8 mouse cellular contexts compared by ENCODE assay signal in the genomic region with DNA sequence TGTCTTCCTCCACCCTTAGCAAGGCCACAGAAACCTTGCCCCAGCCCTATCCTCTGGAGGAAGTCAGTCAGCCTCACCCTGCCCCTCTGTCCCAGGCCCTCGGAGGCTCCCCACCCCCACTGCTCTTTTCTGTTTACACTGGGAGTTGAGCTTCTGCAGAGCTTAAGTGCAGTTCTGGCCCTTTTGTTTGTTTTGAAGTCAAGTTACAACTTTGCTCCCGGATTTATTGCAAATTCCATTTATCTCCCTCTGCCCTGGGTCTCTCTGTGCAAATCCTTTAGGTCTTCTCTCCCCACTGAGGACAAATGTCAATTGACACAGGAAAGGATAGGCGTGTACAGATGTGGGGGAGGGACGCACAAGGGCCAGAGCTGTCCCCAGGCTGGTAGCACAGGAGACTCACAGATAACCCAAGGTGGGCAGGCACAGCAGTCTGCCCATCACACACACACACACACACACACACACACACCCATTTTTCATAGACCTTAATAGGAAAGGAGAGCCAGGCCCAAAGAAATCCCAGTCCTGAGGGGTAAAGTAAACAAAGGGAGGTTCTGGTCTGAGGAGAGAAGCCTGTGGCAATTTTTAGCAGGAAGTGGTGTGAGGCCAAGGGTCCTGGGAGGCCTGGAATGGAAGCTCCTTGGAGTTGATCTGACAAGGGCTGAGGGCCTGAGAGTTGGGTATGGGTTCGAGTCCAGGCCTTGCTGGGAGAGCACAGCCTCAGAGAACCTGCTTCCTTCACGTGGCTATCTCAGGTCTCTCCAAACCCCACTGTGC.
A peak's percentile ranks its signal among the peaks of the same experiment; 100 is the strongest.
DNase-seq lines count a peak whose midpoint lies in the region; ATAC-seq and TF ChIP-seq lines count a peak whose summit lies in the region.

No protein-coding gene starts in this region.

- no peaks in the 10 kb centered on the region for H3K9me3 ChIP-seq in neural tube, embryonic 11.5 days (ENCODE audit: control insufficient read depth, low read length)
- H3K9me3 ChIP-seq in forebrain, embryonic 13.5 days (replicated peaks), result no peaks in the 10 kb centered on the region
- no peaks in the 10 kb centered on the region for H3K9me3 ChIP-seq in hindbrain, embryonic 16.5 days (ENCODE audit: control insufficient read depth, low read length)
- H3K9me3 ChIP-seq in neural tube, embryonic 12.5 days, result no peaks in the 10 kb centered on the region

- no peak for TF ChIP-seq CTCF in liver, adult 2 months (IDR thresholded peaks at IDR 0.05; ENCODE audit: low read depth, low read length)

- WGBS in neural tube, embryonic 11.5 days, result 20% methylated on average over 6 of the region's 6 CpGs
- WGBS in forebrain, embryonic 13.5 days, result 30% methylated on average over 6 of the region's 6 CpGs
- 25% methylated on average over 6 of the region's 6 CpGs for WGBS in hindbrain, embryonic 16.5 days
- WGBS in liver, adult 2 months, result 33% methylated on average over 6 of the region's 6 CpGs
- 19% methylated on average over 6 of the region's 6 CpGs for WGBS in neural tube, embryonic 12.5 days

- no peak for TF ChIP-seq POLR2A in liver, adult 2 months (IDR thresholded peaks at IDR 0.05; ENCODE audit: extremely low read depth, insufficient read depth, low read length)

- no peak for ATAC-seq in neural tube, embryonic 11.5 days (ENCODE audit: insufficient read depth, low FRiP score, low TSS enrichment)
- ATAC-seq in forebrain, embryonic 13.5 days, result no peak
- ATAC-seq in hindbrain, embryonic 16.5 days, result no peak
- no peak for ATAC-seq in neural tube, embryonic 12.5 days (ENCODE audit: low FRiP score, low read depth)

- no peak overlapping the region for H3K9ac ChIP-seq in neural tube, embryonic 11.5 days (ENCODE audit: low read length)
- no peak overlapping the region for H3K9ac ChIP-seq in forebrain, embryonic 13.5 days
- H3K9ac ChIP-seq in hindbrain, embryonic 16.5 days (ENCODE audit: low read depth, low read length), result no peak overlapping the region
- no peak overlapping the region for H3K9ac ChIP-seq in liver, adult 2 months (ENCODE audit: low read depth, low read length)
- no peak overlapping the region for H3K9ac ChIP-seq in neural tube, embryonic 12.5 days

- peaks cover 10% of the 10 kb centered on the region for H3K4me1 ChIP-seq in neural tube, embryonic 11.5 days (ENCODE audit: control insufficient read depth, insufficient read depth, low read length)
- peaks cover 15% of the 10 kb centered on the region for H3K4me1 ChIP-seq in forebrain, embryonic 13.5 days
- peaks cover 5% of the 10 kb centered on the region for H3K4me1 ChIP-seq in hindbrain, embryonic 16.5 days (ENCODE audit: control insufficient read depth, insufficient read depth, low read depth, low read length)
- peaks cover 7% of the 10 kb centered on the region for H3K4me1 ChIP-seq in liver, adult 2 months (ENCODE audit: control insufficient read depth, insufficient read depth, low read length)
- peaks cover 26% of the 10 kb centered on the region for H3K4me1 ChIP-seq in neural tube, embryonic 12.5 days

- no peak overlapping the region for H3K4me2 ChIP-seq in neural tube, embryonic 11.5 days (ENCODE audit: low read depth)
- no peak overlapping the region for H3K4me2 ChIP-seq in forebrain, embryonic 13.5 days
- no peak overlapping the region for H3K4me2 ChIP-seq in hindbrain, embryonic 16.5 days (ENCODE audit: low read length)
- no peak overlapping the region for H3K4me2 ChIP-seq in neural tube, embryonic 12.5 days (replicated peaks)

- no peaks in the 10 kb centered on the region for H3K79me2 ChIP-seq in liver, adult 2 months (ENCODE audit: control insufficient read depth, insufficient read depth, low read length)

- intact Hi-C loops in left cerebral cortex, postnatal 25 days (cut with DNase I), result no loop called here

- no peak overlapping the region for H3K4me3 ChIP-seq in neural tube, embryonic 11.5 days (ENCODE audit: low read depth, low read length)
- no peak overlapping the region for H3K4me3 ChIP-seq in forebrain, embryonic 13.5 days
- H3K4me3 ChIP-seq in hindbrain, embryonic 16.5 days (ENCODE audit: low read length), result no peak overlapping the region
- H3K4me3 ChIP-seq in liver, adult 2 months (ENCODE audit: insufficient read depth, low read depth, low read length), result no peak overlapping the region
- H3K4me3 ChIP-seq in neural tube, embryonic 12.5 days, result no peak overlapping the region

- no peaks in the 10 kb centered on the region for H3K36me3 ChIP-seq in neural tube, embryonic 11.5 days (ENCODE audit: control insufficient read depth, insufficient read depth, low read length)
- no peaks in the 10 kb centered on the region for H3K36me3 ChIP-seq in forebrain, embryonic 13.5 days (ENCODE audit: poor library complexity, severe bottlenecking)
- no peaks in the 10 kb centered on the region for H3K36me3 ChIP-seq in hindbrain, embryonic 16.5 days (ENCODE audit: control insufficient read depth, insufficient read depth, low read length)
- H3K36me3 ChIP-seq in liver, adult 2 months (ENCODE audit: control insufficient read depth, insufficient read depth, low read length), result no peaks in the 10 kb centered on the region
- H3K36me3 ChIP-seq in neural tube, embryonic 12.5 days, result no peaks in the 10 kb centered on the region

- DNase-seq in neural tube, embryonic 11.5 days (ENCODE audit: low spot score), result no peak
- DNase-seq in neural tube, embryonic 10.5 days (ENCODE audit: extremely low spot score, low spot score), result no peak
- DNase-seq in liver, adult 2 months (ENCODE audit: extremely low read depth, low read depth, low spot score), result peak; percentile 60
- no peak for DNase-seq in cerebellum, postnatal 25 days
- no peak for DNase-seq in left cerebral cortex, postnatal 25 days (ENCODE audit: low spot score in 2 of 2)

- no peaks in the 10 kb centered on the region for H3K27me3 ChIP-seq in neural tube, embryonic 11.5 days (ENCODE audit: control insufficient read depth, insufficient read depth, low read length)
- H3K27me3 ChIP-seq in forebrain, embryonic 13.5 days, result no peaks in the 10 kb centered on the region
- no peaks in the 10 kb centered on the region for H3K27me3 ChIP-seq in hindbrain, embryonic 16.5 days (replicated peaks; ENCODE audit: control insufficient read depth, insufficient read depth, low read length)
- no peaks in the 10 kb centered on the region for H3K27me3 ChIP-seq in liver, adult 2 months (ENCODE audit: control insufficient read depth, insufficient read depth, low read length)
- H3K27me3 ChIP-seq in neural tube, embryonic 12.5 days (replicated peaks), result 0 out of 2 replicates have a peak, but pooled peaks cover 2% of the 10 kb centered on the region

- H3K27ac ChIP-seq in neural tube, embryonic 11.5 days (ENCODE audit: low read depth, low read length), result peak overlapping the region; percentile 47
- peak overlapping the region; percentile 35 for H3K27ac ChIP-seq in forebrain, embryonic 13.5 days
- peak overlapping the region; percentile 30; the same call in 1 of the 2 replicates for H3K27ac ChIP-seq in hindbrain, embryonic 16.5 days (ENCODE audit: low read depth, low read length)
- peak overlapping the region; percentile 52 for H3K27ac ChIP-seq in liver, adult 2 months (replicated peaks; ENCODE audit: insufficient read depth, low read depth, low read length)
- peak overlapping the region; percentile 6; the same call in 1 of the 2 replicates for H3K27ac ChIP-seq in neural tube, embryonic 12.5 days
